Mouse (Mus musculus): ENCODE measurements around the gene Gnmt. TPM values are rescaled to one million over a fixed set of nuclear protein-coding genes. Genes with fewer than 3 reads are reported as not detected.

Gnmt gene
- polyA plus RNA-seq, 1 experiment, result 1.3 TPM

GRCm38 (mm10) chr17:46699245-46699644 is 29.7 kb downstream of the Gnmt start:
- Histone ChIP-seq H3K4me1 (ENCODE audit: control insufficient read depth, insufficient read depth, low read length) (peaks cover 10% of the 10 kb centered on the region), H3K27ac (ENCODE audit: insufficient read depth, low read length) (no peak overlapping the region), H3K4me3 (ENCODE audit: insufficient read depth, low read length) (no peak overlapping the region)
- TF ChIP-seq CTCF (IDR thresholded peaks at IDR 0.05; ENCODE audit: extremely low read depth, insufficient read depth, low read length), result no peak
- TF ChIP-seq POLR2A (IDR thresholded peaks at IDR 0.05; ENCODE audit: extremely low read depth, insufficient read depth, low read length), result no peak

- H3K4me3 ChIP-seq (ENCODE audit: insufficient read depth, low read length), result no peak overlapping the region
- H3K27ac ChIP-seq (ENCODE audit: insufficient read depth, low read length), result no peak overlapping the region
- no peak for TF ChIP-seq CTCF (IDR thresholded peaks at IDR 0.05; ENCODE audit: extremely low read depth, insufficient read depth, low read length)
- no peak for TF ChIP-seq POLR2A (IDR thresholded peaks at IDR 0.05; ENCODE audit: extremely low read depth, insufficient read depth, low read length)
- H3K4me1 ChIP-seq (ENCODE audit: control insufficient read depth, insufficient read depth, low read length), result peaks cover 9% of the 10 kb centered on the region
Measured at GRCm38 (mm10) chr17:46698515-46698914, 30.5 kb downstream of the Gnmt start.

DNA sequence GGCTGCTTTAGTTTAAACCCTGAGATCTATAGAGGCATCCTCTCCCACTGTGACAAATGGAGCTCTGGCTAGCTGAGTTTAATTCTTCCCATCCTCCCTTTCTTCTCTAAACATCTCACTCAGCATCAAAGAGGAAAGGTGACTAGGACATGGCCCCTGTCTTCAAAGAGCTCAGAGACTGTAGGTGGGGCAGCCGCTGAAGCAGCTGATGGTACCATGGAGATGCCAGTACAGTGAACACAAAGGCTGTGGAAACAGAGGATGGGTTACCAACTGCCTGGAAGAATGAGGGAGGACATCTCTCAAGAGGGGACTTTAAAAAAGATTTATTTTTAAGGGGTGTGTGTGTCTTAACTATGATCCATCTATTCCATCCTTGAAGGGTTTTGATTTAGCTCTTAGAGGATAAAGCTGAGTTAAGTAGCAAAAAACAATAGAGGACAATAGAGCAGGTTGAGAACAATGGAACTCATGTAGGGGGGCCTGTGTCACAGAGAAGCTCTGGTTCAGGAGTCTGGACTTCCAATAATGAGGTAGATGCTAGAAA is 34.4 kb downstream of the Gnmt start:
- Histone ChIP-seq H3K4me1 (ENCODE audit: control insufficient read depth, insufficient read depth, low read length) (no peaks in the 10 kb centered on the region), H3K27ac (ENCODE audit: insufficient read depth, low read length) (no peak overlapping the region), H3K4me3 (ENCODE audit: insufficient read depth, low read length) (no peak overlapping the region)
- TF ChIP-seq CTCF (IDR thresholded peaks at IDR 0.05; ENCODE audit: extremely low read depth, insufficient read depth, low read length) (no peak), POLR2A (IDR thresholded peaks at IDR 0.05; ENCODE audit: extremely low read depth, insufficient read depth, low read length) (no peak)

DNA sequence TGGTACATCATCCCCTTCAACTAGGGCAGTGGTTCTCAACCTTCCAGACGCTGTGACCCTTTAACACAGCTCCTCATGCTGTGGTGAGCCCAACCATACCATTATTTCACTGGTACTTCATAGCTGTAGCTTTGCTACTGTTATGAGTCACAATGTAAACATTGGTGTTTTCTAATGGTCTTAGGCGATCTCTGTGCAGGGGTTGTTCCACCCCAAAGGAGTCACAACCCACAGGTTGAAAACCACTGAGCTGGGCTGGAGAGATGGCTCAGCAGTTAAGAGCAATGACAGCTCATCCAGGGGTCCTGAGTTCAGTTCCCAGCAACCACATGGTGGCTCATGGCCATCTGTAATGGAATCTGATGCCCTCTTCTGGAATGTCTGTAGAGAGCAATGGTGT is 37.6 kb downstream of the Gnmt start:
- H3K4me3 ChIP-seq (ENCODE audit: insufficient read depth, low read length), result no peak overlapping the region
- H3K27ac ChIP-seq (ENCODE audit: insufficient read depth, low read length), result no peak overlapping the region
- no peak for TF ChIP-seq CTCF (IDR thresholded peaks at IDR 0.05; ENCODE audit: extremely low read depth, insufficient read depth, low read length)
- TF ChIP-seq POLR2A (IDR thresholded peaks at IDR 0.05; ENCODE audit: extremely low read depth, insufficient read depth, low read length), result no peak
- H3K4me1 ChIP-seq (ENCODE audit: control insufficient read depth, insufficient read depth, low read length), result no peaks in the 10 kb centered on the region

DNA sequence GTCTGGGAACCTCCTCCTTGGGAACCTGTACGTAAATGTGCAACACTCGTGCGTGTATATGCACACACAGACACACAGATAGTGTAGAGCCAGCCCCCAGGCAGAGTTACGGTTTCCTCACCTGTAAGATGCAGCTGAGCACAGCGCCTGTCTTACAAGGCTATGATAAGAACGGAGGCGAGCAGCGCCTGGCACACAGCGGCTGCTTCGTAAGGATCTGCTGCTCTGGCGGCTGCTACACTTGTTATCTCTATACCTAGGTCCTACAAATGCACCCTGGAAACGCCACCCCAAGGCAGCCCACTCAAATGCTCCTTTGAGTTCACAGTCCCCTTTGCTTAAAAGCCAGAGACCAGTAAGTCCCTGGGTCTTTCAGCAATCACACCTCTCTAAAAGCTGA is 38.3 kb downstream of the Gnmt start:
- no peaks in the 10 kb centered on the region for H3K4me1 ChIP-seq (ENCODE audit: control insufficient read depth, insufficient read depth, low read length)
- no peak overlapping the region for H3K4me3 ChIP-seq (ENCODE audit: insufficient read depth, low read length)
- no peak overlapping the region for H3K27ac ChIP-seq (ENCODE audit: insufficient read depth, low read length)
- TF ChIP-seq POLR2A (IDR thresholded peaks at IDR 0.05; ENCODE audit: extremely low read depth, insufficient read depth, low read length) (no peak), CTCF (IDR thresholded peaks at IDR 0.05; ENCODE audit: extremely low read depth, insufficient read depth, low read length) (no peak)

- no peak overlapping the region for H3K4me3 ChIP-seq (ENCODE audit: insufficient read depth, low read length)
- TF ChIP-seq POLR2A (IDR thresholded peaks at IDR 0.05; ENCODE audit: extremely low read depth, insufficient read depth, low read length), result no peak
- no peak for TF ChIP-seq CTCF (IDR thresholded peaks at IDR 0.05; ENCODE audit: extremely low read depth, insufficient read depth, low read length)
- no peaks in the 10 kb centered on the region for H3K4me1 ChIP-seq (ENCODE audit: control insufficient read depth, insufficient read depth, low read length)
- no peak overlapping the region for H3K27ac ChIP-seq (ENCODE audit: insufficient read depth, low read length)
Measured at GRCm38 (mm10) chr17:46685913-46686312, 43.1 kb downstream of the Gnmt start.

GRCm38 (mm10) chr17:46682654-46683389 is 46.1 kb downstream of the Gnmt start:
- peaks cover 3% of the 10 kb centered on the region; the same call in 1 of the 2 replicates for H3K4me1 ChIP-seq (ENCODE audit: control insufficient read depth, insufficient read depth, low read length)
- no peak for TF ChIP-seq CTCF (IDR thresholded peaks at IDR 0.05; ENCODE audit: extremely low read depth, insufficient read depth, low read length)
- TF ChIP-seq POLR2A (IDR thresholded peaks at IDR 0.05; ENCODE audit: extremely low read depth, insufficient read depth, low read length), result no peak

DNA sequence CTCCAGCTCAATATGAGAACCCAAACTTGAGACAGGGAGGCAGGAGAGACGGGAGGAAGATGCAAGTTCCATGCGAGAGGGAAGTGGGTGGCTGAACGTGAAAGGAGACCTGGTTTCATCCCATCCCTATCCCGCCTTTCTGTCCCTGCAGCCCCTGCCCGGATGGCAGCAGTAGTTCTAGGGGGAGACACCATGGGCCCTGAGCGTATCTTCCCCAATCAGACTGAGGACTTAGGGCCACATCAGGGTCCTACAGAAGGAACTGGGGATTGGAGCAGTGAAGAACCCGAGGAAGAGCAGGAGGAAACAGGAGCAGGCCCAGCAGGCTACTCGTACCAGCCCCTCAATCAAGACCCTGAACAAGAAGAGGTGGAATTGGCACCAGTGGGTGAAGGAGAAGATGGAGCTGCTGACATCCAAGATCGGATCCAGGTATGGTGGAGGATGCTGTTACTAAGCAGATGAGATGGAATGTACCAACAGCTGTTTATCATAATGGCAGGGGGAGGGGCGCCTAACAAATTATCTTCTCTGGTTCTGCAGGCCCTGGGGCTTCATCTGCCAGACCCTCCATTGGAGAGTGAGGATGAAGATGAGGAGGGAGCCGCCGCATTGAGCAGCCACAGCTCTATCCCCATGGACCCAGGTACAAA is 47.4 kb downstream of the Gnmt start:
- TF ChIP-seq CTCF (IDR thresholded peaks at IDR 0.05; ENCODE audit: extremely low read depth, insufficient read depth, low read length) (no peak), POLR2A (IDR thresholded peaks at IDR 0.05; ENCODE audit: extremely low read depth, insufficient read depth, low read length) (no peak)
- Histone ChIP-seq H3K27ac (ENCODE audit: insufficient read depth, low read length) (no peak overlapping the region), H3K4me3 (ENCODE audit: insufficient read depth, low read length) (peak overlapping the region; percentile 89), H3K4me1 (ENCODE audit: control insufficient read depth, insufficient read depth, low read length) (peaks cover 3% of the 10 kb centered on the region; the same call in 1 of the 2 replicates)

More at GRCm38 (mm10) chr17:46682654-46683389, 46.1 kb downstream of the Gnmt start:
- no peak overlapping the region for H3K4me3 ChIP-seq (ENCODE audit: insufficient read depth, low read length)
- no peak overlapping the region for H3K27ac ChIP-seq (ENCODE audit: insufficient read depth, low read length)

DNA sequence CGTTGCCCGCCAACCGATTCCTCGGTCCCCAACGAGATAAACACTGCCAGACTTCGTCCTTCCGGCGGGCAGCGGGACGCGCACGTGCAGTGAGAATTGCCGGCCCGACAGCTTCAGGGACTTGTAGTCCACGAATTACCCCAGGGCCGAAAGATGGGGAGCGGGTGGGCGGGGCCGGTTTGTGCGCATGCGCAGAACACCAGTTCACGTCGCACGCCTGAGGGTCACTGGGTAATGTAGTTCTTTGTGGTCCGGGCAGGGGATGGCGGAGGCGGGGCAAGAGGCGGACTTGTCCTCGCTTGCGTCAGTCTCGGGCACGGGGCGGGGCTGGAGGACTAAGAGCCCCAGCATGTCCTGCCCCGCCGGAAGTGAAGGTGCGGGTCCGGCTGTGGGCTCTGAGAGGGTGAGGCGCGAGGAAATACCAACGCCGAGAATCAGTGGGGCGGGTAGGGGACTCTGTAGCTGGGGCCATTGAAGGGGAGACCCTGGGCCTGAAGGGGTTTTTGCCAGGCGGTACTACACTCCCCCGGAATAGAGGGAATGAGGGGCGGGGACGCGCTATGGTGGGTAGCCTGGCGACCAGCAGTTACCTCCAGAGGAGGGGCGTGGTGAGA is 48.1 kb downstream of the Gnmt start, which contains the start of gene Klhdc3:
Klhdc3 (minus strand) TSS at position 155 of the 614 bp plus-strand sequence.
- H3K4me3 ChIP-seq (ENCODE audit: insufficient read depth, low read length), result peak within 1 kb of the TSS; percentile 89
- TF ChIP-seq POLR2A (IDR thresholded peaks at IDR 0.05; ENCODE audit: extremely low read depth, insufficient read depth, low read length) (peak; percentile 53), CTCF (IDR thresholded peaks at IDR 0.05; ENCODE audit: extremely low read depth, insufficient read depth, low read length) (no peak)
- H3K27ac ChIP-seq (ENCODE audit: insufficient read depth, low read length), result no peak within 1 kb of the TSS

More for the DNA sequence above, 48.1 kb downstream of the Gnmt start, which contains the start of gene Klhdc3:
- H3K4me1 ChIP-seq (ENCODE audit: control insufficient read depth, insufficient read depth, low read length), result peaks cover 3% of the 10 kb centered on the region; the same call in 1 of the 2 replicates
